Comparison of ENCODE assay signal across 8 mouse cellular contexts in the genomic region with DNA sequence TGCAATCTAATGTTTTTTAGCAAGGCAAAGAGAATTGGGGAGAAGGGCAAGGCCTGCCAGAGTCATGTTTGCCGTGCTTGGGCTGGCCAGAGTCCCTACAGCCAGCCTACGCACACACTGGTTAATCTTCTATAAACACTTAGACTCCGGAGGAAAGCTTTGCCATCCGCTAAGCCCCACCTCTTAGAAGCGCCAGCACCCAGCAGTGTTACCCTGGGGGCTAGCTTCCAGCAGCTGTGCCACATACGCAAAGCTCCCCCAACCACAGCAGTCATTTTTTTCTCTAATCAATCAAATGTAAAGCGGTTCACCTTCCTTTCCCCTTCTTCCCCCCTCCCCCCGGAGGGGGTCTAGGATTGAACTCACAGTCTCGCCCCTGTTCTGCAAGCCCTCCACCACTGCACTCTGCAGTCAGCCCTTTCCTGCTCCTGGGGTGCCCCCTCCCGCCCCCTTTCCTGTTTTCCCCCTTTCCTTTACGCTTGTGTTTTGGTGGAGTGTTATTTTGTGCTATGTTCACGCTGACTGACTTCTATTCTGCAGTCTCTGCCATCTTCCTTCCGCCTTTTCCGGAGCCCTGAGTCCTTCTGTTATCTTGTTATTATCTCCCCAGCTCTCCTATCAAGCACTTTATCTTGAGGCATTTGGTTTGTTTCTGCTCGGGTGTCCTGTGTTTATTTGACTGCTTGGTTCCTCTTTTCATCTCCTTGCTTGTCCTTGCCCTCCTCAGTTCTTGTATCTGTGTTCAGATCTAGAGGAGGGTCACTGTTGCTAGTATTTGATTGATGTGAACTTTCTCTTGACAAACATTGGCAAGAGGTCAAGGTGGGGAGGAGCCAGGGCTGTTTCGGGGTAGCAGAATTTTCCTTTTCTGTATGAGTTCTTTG. TPM values are rescaled to one million over a fixed set of nuclear protein-coding genes. Genes with fewer than 3 reads are reported as not detected.
DNase-seq lines count a peak whose midpoint lies in the region; ATAC-seq and TF ChIP-seq lines count a peak whose summit lies in the region.

No protein-coding gene starts in this region.

- H3K27ac ChIP-seq in heart, adult 2 months = peak overlapping the region; percentile 23
- H3K27ac ChIP-seq in heart, embryonic 15.5 days = peak overlapping the region; percentile 22
- H3K27ac ChIP-seq in limb, embryonic 13.5 days = no peak overlapping the region
- 0 out of 2 replicates have a peak overlapping the region, but pooled peaks have one; percentile 21 for H3K27ac ChIP-seq in midbrain, embryonic 15.5 days

- WGBS in heart, adult 2 months = 19% methylated on average over 16 of the region's 16 CpGs
- 11% methylated on average over 16 of the region's 16 CpGs for WGBS in heart, embryonic 15.5 days
- 11% methylated on average over 16 of the region's 16 CpGs for WGBS in limb, embryonic 13.5 days
- 19% methylated on average over 16 of the region's 16 CpGs for WGBS in midbrain, embryonic 15.5 days

- peaks cover 5% of the 10 kb centered on the region for H3K4me1 ChIP-seq in heart, adult 2 months (ENCODE audit: control insufficient read depth, insufficient read depth, low read length)
- peaks cover 34% of the 10 kb centered on the region for H3K4me1 ChIP-seq in heart, embryonic 15.5 days (replicated peaks)
- H3K4me1 ChIP-seq in limb, embryonic 13.5 days = peaks cover 12% of the 10 kb centered on the region
- peaks cover 15% of the 10 kb centered on the region for H3K4me1 ChIP-seq in midbrain, embryonic 15.5 days

- H3K27me3 ChIP-seq in heart, adult 2 months (ENCODE audit: control insufficient read depth, insufficient read depth, low read length) = no peaks in the 10 kb centered on the region
- no peaks in the 10 kb centered on the region for H3K27me3 ChIP-seq in heart, embryonic 15.5 days
- no peaks in the 10 kb centered on the region for H3K27me3 ChIP-seq in limb, embryonic 13.5 days
- no peaks in the 10 kb centered on the region for H3K27me3 ChIP-seq in midbrain, embryonic 15.5 days (replicated peaks)

- H3K9me3 ChIP-seq in heart, embryonic 15.5 days (replicated peaks) = no peaks in the 10 kb centered on the region
- no peaks in the 10 kb centered on the region for H3K9me3 ChIP-seq in limb, embryonic 13.5 days
- H3K9me3 ChIP-seq in midbrain, embryonic 15.5 days = no peaks in the 10 kb centered on the region

- H3K4me2 ChIP-seq in heart, embryonic 15.5 days = peak overlapping the region; percentile 54
- H3K4me2 ChIP-seq in limb, embryonic 13.5 days (replicated peaks) = peak overlapping the region; percentile 43
- H3K4me2 ChIP-seq in midbrain, embryonic 15.5 days = peak overlapping the region; percentile 16; the same call in 1 of the 2 replicates

- H3K4me3 ChIP-seq in heart, adult 2 months = no peak overlapping the region; the same call in 1 of the 2 replicates
- H3K4me3 ChIP-seq in heart, embryonic 15.5 days = peak overlapping the region; percentile 12
- no peak overlapping the region for H3K4me3 ChIP-seq in limb, embryonic 13.5 days
- no peak overlapping the region for H3K4me3 ChIP-seq in midbrain, embryonic 15.5 days

- H3K9ac ChIP-seq in heart, adult 2 months (ENCODE audit: low read depth, low read length) = 0 out of 2 replicates have a peak overlapping the region, but pooled peaks have one; percentile 30
- peak overlapping the region; percentile 30 for H3K9ac ChIP-seq in heart, embryonic 15.5 days
- H3K9ac ChIP-seq in limb, embryonic 13.5 days = 0 out of 2 replicates have a peak overlapping the region, but pooled peaks have one; percentile 31
- no peak overlapping the region for H3K9ac ChIP-seq in midbrain, embryonic 15.5 days

- intact Hi-C loops in heart, adult 2 months (cut with DNase I) = no loop called here
- intact Hi-C loops in gastrocnemius, postnatal 14 days (cut with DNase I; ENCODE audit: low total_unique reads) = no loop called here

- no peak for TF ChIP-seq CTCF in heart, adult 2 months (IDR thresholded peaks at IDR 0.05)

- no peaks in the 10 kb centered on the region for H3K79me2 ChIP-seq in heart, adult 2 months (replicated peaks; ENCODE audit: control insufficient read depth, insufficient read depth, low read length)

- 0 out of 2 replicates have a peak, but pooled peaks have one; percentile 33 for ATAC-seq in heart, embryonic 15.5 days (replicated peaks; ENCODE audit: insufficient number of reproducible peaks, insufficient read depth, low FRiP score, low read depth)
- ATAC-seq in limb, embryonic 13.5 days (ENCODE audit: low FRiP score, low read depth) = no peak
- no peak for ATAC-seq in midbrain, embryonic 15.5 days (replicated peaks)

- TF ChIP-seq EP300 in heart, adult 2 months (IDR thresholded peaks at IDR 0.05; ENCODE audit: insufficient read depth, low read depth, low read length) = no peak

- no peaks in the 10 kb centered on the region for H3K36me3 ChIP-seq in heart, adult 2 months (ENCODE audit: control insufficient read depth, insufficient read depth, low read length)
- H3K36me3 ChIP-seq in heart, embryonic 15.5 days = no peaks in the 10 kb centered on the region
- no peaks in the 10 kb centered on the region for H3K36me3 ChIP-seq in limb, embryonic 13.5 days
- H3K36me3 ChIP-seq in midbrain, embryonic 15.5 days (replicated peaks) = no peaks in the 10 kb centered on the region

- TF ChIP-seq POLR2A in heart, adult 2 months (IDR thresholded peaks at IDR 0.05; ENCODE audit: insufficient read depth, low read depth, low read length) = no peak

- peak in 1 of 2 experiments; percentile 43 for DNase-seq in heart, adult 2 months
- no peak for DNase-seq in heart, postnatal 4 days
- peak; percentile 44 for DNase-seq in T-cell, adult 2 months (ENCODE audit: low spot score)
- DNase-seq in right cerebral cortex, postnatal 25 days = no peak
- no peak for DNase-seq in gastrocnemius, postnatal 14 days

RNA-seq across cellular contexts. Expression of gene Spocd1, which starts 15.0 kb away (rescaled TPM):
- under 1 TPM in 1 of 2 experiments, not detected in 1; 0.07 TPM for total RNA-seq in heart, adult 2 months (2021)
- not detected in 2 replicates for polyA plus RNA-seq in heart, adult 2 months (2012; rRNA removed)
- under 1 TPM in 1 of 2 experiments, not detected in 1; 0.11 TPM for total RNA-seq in heart, postnatal 4 days (2021)
- 0.30 and 0.31 TPM in 2 replicates for polyA plus RNA-seq in heart, embryonic 15.5 days (2015; fragmentation: Nextera tagmentation; extraction: Ambion mirVana)
- polyA plus RNA-seq in limb, embryonic 13.5 days (2015; fragmentation: Nextera tagmentation; extraction: Ambion mirVana) = 0.06 TPM in 2 replicates
- not detected in 2 replicates for polyA plus RNA-seq in midbrain, embryonic 15.5 days (2015; fragmentation: Nextera tagmentation; extraction: Ambion mirVana)
- not detected for total RNA-seq in gastrocnemius, postnatal 14 days (2021)
